Mouse (Mus musculus): ENCODE data around the gene Tmem169.

Tmem169 gene

DNA sequence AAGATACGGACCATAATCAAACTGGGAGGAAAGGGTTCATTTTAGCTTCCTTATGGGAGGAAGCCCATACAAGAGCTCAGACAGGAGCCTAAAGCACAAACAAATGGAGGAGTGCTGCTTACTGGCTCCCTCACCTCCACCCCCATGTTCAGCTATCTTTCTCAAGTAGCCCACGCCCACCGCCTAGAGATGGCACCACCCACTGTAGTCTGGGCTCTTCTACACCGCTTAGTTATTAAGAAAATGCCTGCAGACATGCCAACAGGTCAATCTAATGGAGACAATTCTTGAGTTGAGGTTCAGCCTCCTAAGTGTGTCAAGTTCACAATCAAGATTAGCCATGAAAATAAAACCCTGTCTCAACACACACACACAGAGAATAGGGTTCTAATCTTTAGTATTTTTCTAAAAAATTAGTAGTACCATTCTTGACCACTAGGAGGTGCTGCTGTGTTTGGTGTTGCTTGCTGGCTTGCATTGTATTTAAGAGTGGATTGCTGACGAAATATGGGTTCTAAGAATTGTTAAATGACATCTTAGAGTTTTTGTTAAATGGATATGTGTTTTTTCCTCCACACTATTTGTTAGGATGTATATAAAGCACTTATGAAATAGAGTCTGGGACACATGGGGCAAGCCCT is 29.4 kb downstream of the Tmem169 start:
- in situ Hi-C loops (cut with MboI; ENCODE audit: low pct_unique_long_range_greater_than_20kb in 1 of 2, low sequenced_read_pairs in 2 of 2, unreplicated experiment in 1 of 2) = no loop called here

- in situ Hi-C loops (cut with MboI; ENCODE audit: low pct_unique_long_range_greater_than_20kb in 1 of 2, low sequenced_read_pairs in 2 of 2, unreplicated experiment in 1 of 2) = no loop called here
These were observed 31.3 kb downstream of the Tmem169 start for GRCm38 (mm10) chr1:72315447-72315846.

DNA sequence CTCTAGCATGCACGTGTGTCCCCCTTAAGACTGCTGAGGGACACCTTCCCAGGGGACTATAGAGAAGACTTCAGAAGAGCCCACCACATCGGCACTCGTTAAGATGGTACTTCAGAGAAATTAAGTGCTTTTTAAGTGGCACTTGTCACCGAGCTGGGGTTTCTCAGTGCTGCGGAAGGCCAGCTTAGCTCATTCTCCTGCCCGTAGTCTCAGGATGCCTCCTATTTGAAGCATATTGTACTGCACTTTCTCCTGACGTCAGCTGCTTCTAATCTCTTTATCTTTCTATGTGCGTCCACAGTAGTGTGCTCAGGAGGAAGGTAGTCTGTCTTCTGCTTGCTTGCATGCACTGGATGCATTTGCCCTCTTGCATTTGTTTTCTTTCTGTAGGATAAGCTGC is 32.2 kb downstream of the Tmem169 start:
- in situ Hi-C loops (cut with MboI; ENCODE audit: low pct_unique_long_range_greater_than_20kb in 1 of 2, low sequenced_read_pairs in 2 of 2, unreplicated experiment in 1 of 2) = no loop called here

DNA sequence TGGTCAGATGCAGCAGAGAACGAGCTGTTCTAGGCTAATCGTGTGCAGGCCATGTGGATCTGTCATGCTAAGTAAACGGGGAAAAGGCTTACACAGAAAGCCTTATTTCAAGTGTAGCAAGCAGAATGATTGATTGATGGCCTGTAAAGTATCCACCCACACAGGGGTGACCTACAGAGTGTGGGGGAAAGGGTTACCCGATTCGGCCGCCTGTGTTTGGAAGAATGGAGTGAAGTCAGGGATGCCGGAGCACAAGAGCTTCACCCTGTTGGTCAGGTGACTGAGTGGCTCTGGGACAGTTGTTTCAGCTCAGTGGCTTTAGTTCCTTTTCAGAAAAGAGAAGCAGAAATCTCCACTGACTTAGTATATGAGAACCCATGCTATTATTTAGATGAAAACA is 32.7 kb downstream of the Tmem169 start:
- in situ Hi-C loops (cut with MboI; ENCODE audit: low pct_unique_long_range_greater_than_20kb in 1 of 2, low sequenced_read_pairs in 2 of 2, unreplicated experiment in 1 of 2) = no loop called here

DNA sequence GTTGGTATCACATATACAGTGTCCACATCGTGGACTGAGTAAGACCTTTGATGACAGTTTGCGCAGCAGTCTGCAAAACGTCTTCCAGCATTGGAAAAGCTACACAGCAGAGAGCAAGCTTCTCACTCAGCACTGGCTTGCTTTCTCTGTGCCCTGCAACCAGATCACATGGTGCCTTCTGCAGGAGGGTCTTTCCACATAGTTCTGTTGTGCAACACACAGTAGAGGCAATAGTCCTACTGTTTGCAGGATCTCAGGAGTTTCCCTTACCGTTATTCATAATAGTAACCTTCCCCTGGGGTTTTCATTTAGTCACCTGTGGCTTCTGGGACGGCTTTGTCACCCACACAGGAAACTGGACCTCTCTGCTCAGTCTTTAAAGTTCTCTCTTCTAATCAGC is 36.6 kb downstream of the Tmem169 start:
- in situ Hi-C loops (cut with MboI; ENCODE audit: low pct_unique_long_range_greater_than_20kb in 1 of 2, low sequenced_read_pairs in 2 of 2, unreplicated experiment in 1 of 2) = no loop called here

- in situ Hi-C loops (cut with MboI; ENCODE audit: low pct_unique_long_range_greater_than_20kb in 1 of 2, low sequenced_read_pairs in 2 of 2, unreplicated experiment in 1 of 2) = no loop called here
These were observed 39.1 kb downstream of the Tmem169 start for GRCm38 (mm10) chr1:72323248-72323647.

GRCm38 (mm10) chr1:72326162-72326821 is 42.1 kb downstream of the Tmem169 start:
- in situ Hi-C loops (cut with MboI; ENCODE audit: low pct_unique_long_range_greater_than_20kb in 1 of 2, low sequenced_read_pairs in 2 of 2, unreplicated experiment in 1 of 2) = no loop called here

GRCm38 (mm10) chr1:72334807-72335206 is 50.6 kb downstream of the Tmem169 start:
- in situ Hi-C loops (cut with MboI; ENCODE audit: low pct_unique_long_range_greater_than_20kb in 1 of 2, low sequenced_read_pairs in 2 of 2, unreplicated experiment in 1 of 2) = no loop called here

DNA sequence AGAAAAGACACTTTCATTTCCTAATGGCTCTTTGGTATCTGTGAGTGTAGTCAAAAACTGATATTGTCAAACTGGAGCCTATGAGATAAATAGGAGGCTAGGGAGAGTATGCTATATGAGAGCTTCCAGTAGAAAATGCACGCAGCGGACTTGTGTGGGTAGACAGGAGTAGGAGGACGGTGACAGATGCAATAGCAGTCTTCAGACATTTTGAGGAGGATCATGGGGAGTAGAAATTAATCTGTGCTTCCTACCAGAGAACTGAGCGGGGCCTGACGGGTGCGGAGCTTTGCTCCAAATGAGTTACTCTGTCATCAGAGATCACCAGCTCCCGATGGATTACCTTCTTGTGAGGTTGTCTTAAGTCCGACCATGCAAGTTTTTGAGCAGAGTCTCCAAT is 52.6 kb downstream of the Tmem169 start:
- in situ Hi-C loops (cut with MboI; ENCODE audit: low pct_unique_long_range_greater_than_20kb in 1 of 2, low sequenced_read_pairs in 2 of 2, unreplicated experiment in 1 of 2) = no loop called here

- in situ Hi-C loops (cut with MboI; ENCODE audit: low pct_unique_long_range_greater_than_20kb in 1 of 2, low sequenced_read_pairs in 2 of 2, unreplicated experiment in 1 of 2) = no loop called here
These were observed 54.2 kb downstream of the Tmem169 start for GRCm38 (mm10) chr1:72338341-72338740.

GRCm38 (mm10) chr1:72347873-72348272 is 63.7 kb downstream of the Tmem169 start:
- in situ Hi-C loops (cut with MboI; ENCODE audit: low pct_unique_long_range_greater_than_20kb in 1 of 2, low sequenced_read_pairs in 2 of 2, unreplicated experiment in 1 of 2) = no loop called here
